Mouse (Mus musculus): ENCODE measurements at regions not wholly inside any gene's neighbourhood (a gene's known extent, or its start where the extent isn't known, plus 50 kb on each side); places are given as distances from the start of the nearest gene placed in this dataset.

DNA sequence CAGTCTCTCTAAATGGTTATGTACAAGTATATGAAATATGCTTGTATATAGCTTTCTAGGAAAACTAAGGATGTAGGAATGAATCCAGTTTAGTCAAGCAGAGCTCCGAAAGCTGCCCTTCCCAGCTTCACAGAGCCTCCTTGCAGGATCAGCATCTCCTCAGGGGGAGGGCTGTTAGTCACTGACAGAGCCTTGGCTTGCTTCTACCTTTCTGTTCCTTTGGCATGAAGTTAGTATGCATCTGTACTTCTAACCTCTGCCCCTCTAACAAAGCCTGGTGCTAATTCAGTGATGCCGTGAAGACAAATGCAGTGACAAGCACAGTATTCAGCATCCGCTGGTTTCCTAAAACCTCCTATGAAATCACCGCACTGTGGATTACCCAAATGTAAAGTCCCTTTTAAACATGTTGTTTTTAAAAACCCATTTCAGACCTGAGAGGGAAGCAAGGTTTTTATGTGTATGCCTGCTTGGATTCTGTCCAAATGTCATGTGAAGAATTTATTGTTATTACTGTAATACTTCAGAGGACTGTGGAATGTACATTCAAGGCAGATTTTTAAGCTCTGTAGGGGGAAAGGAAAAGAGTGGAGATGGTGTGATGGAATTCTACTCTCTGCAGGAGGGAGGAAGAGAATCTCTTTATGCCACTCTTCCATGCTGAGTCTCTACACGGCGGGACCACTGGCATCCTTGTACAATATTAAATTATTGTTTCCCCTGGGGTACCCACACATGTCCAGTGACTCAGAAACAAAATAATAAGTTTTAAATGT is 86.1 kb upstream of the Dkk2 start:
- no peaks in the 10 kb centered on the region for H3K4me1 ChIP-seq
- no peak overlapping the region for H3K4me3 ChIP-seq
- H3K27me3 ChIP-seq (replicated peaks): no peaks in the 10 kb centered on the region
- no peak overlapping the region for H3K27ac ChIP-seq
- H3K4me2 ChIP-seq: no peak overlapping the region
- no peak overlapping the region for H3K9ac ChIP-seq
- 77% methylated on average over 6 of the region's 6 CpGs for WGBS (ENCODE audit: insufficient replicate concordance)
- no peak for ATAC-seq
- H3K9me3 ChIP-seq (replicated peaks): no peaks in the 10 kb centered on the region
- no peaks in the 10 kb centered on the region for H3K36me3 ChIP-seq

DNA sequence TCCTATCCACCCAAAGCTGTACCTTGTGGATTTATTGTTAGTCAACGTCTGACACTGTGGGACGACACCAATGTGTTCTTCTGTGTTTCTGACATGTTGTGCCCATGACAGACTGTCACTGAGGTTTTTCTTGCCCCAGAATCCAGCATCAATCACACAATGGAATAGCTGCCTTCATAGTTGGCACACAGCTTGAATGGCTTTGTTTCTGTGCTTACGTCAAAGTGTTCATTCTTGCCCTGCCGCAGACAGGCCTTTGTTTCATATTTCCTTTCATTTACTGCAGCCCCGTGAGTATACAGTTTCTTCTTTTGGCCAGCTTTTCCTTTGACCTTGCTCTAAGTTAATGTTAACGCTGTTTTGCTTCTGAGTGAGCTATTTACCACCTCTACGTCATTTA is 78.9 kb upstream of the Dkk2 start:
- no peaks in the 10 kb centered on the region for H3K4me1 ChIP-seq
- no peak overlapping the region for H3K9ac ChIP-seq
- H3K27ac ChIP-seq: no peak overlapping the region
- ATAC-seq: no peak
- H3K4me3 ChIP-seq: no peak overlapping the region
- H3K4me2 ChIP-seq: no peak overlapping the region
- no peaks in the 10 kb centered on the region for H3K27me3 ChIP-seq (replicated peaks)
- H3K36me3 ChIP-seq: no peaks in the 10 kb centered on the region
- H3K9me3 ChIP-seq (replicated peaks): no peaks in the 10 kb centered on the region
- WGBS (ENCODE audit: insufficient replicate concordance): 69% methylated on average over 7 of the region's 7 CpGs

DNA sequence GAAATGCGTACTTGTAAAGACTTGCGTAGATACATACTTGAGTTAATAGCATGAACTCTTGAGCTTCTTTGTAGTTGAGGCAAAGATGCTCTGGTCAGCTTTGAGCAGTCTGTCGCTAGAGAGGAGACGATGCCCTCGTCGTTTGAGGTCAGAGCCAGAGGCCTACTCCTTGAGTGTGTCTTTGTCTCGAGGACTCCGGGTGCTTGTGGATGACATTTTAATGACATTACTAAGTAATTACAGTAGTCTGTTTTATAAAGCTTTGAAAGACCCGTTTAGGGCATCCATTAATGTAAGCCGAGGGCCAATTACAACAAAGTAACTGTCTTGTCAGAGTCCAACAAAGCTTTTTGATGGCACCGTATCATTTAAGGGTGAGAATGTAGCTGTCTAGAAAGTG is 78.2 kb upstream of the Dkk2 start:
- H3K27me3 ChIP-seq (replicated peaks): no peaks in the 10 kb centered on the region
- H3K4me3 ChIP-seq: no peak overlapping the region
- no peaks in the 10 kb centered on the region for H3K4me1 ChIP-seq
- H3K9ac ChIP-seq: no peak overlapping the region
- H3K4me2 ChIP-seq: no peak overlapping the region
- 72% methylated on average over 11 of the region's 11 CpGs for WGBS (ENCODE audit: insufficient replicate concordance)
- ATAC-seq: no peak
- H3K36me3 ChIP-seq: no peaks in the 10 kb centered on the region
- no peak overlapping the region for H3K27ac ChIP-seq
- no peaks in the 10 kb centered on the region for H3K9me3 ChIP-seq (replicated peaks)

DNA sequence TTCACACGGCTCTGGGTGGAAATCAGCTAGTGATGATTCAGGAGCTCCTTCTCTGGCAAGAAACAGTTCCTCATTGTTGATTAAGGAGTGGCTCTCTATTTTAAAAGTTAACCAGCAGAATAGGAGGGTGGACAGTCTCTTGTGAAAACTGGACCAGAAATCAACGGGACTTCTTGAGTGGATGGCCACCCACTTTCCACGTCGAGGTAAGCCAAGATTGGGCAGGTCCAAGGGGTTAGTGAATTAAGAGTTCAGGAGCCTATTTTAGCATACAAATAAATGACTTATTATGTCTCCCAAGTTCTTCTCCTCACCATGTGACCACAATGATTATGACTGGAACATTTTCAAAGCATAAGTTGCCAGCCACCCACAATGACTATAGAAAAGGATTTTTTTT is 77.7 kb upstream of the Dkk2 start:
- Histone ChIP-seq H3K9me3 (replicated peaks) (no peaks in the 10 kb centered on the region), H3K27me3 (replicated peaks) (no peaks in the 10 kb centered on the region), H3K4me2 (no peak overlapping the region), H3K27ac (no peak overlapping the region), H3K4me1 (no peaks in the 10 kb centered on the region), H3K36me3 (no peaks in the 10 kb centered on the region), H3K9ac (no peak overlapping the region), H3K4me3 (no peak overlapping the region)
- WGBS (ENCODE audit: insufficient replicate concordance): 74% methylated on average over 4 of the region's 4 CpGs
- no peak for ATAC-seq

DNA sequence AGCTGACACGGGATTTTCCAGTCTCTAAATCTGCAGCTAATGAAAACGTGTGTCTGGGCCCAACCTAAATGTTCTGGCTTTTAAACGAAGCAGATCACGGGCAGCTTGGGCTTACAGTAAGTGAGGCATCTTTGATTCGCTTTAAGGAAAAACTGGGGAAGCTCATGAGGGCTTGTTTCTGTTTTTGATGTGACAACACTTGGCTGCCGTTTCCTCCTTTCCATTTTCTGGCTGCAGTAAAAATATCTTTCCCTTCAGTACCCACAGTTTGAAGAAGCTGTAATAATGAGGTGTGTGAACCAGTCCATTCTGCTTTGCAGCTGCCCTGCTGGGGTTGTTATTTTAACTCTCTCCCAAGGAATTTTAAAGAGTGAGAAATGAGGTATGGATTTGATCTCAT is 69.9 kb upstream of the Dkk2 start:
- Histone ChIP-seq H3K4me3 (no peak overlapping the region), H3K9ac (no peak overlapping the region), H3K4me2 (no peak overlapping the region), H3K9me3 (replicated peaks) (no peaks in the 10 kb centered on the region), H3K36me3 (no peaks in the 10 kb centered on the region), H3K4me1 (no peaks in the 10 kb centered on the region), H3K27ac (no peak overlapping the region), H3K27me3 (replicated peaks) (no peaks in the 10 kb centered on the region)
- ATAC-seq: no peak
- WGBS (ENCODE audit: insufficient replicate concordance): 47% methylated on average over 6 of the region's 6 CpGs

DNA sequence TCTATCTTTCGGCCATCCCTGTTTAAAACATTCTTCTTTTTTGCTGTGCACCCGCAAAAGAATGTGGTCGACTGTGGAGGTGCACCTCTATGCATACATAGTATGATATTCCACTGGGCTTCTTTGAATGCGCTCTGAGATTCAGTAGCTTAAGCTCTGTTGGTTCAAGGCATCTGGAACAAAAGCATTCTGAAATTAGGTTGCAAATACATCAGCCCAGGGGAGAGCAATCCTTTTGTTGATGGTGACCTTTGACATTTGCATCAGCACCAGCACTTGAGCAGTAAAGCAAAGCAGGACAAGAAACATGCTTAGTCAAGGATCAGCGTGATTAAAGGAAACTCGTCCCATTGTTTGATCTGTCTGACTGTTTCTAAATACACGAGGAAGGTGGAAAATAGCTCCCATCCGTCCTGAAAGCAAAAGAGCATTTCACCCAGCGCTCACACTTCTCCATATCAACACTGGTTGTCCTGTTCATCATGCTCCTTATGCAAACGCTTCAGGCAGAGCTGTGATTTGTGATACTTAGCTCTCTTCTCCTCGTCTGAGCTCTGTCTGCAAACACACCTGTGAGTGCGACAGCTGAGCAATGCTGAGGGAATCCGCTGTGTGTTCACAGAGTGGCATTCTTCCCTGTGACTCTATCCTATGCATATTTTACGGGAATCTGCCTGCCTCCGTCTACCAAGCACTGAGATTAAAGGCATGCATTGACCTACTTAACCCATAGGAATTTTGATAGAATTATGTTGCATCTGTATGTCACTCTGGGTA is 67.4 kb upstream of the Dkk2 start:
- Histone ChIP-seq H3K27me3 (replicated peaks) (no peaks in the 10 kb centered on the region), H3K36me3 (no peaks in the 10 kb centered on the region), H3K9ac (no peak overlapping the region), H3K4me3 (no peak overlapping the region), H3K4me1 (no peaks in the 10 kb centered on the region), H3K27ac (no peak overlapping the region), H3K4me2 (no peak overlapping the region), H3K9me3 (replicated peaks) (no peaks in the 10 kb centered on the region)
- no peak for ATAC-seq
- WGBS (ENCODE audit: insufficient replicate concordance): 49% methylated on average over 15 of the region's 15 CpGs

DNA sequence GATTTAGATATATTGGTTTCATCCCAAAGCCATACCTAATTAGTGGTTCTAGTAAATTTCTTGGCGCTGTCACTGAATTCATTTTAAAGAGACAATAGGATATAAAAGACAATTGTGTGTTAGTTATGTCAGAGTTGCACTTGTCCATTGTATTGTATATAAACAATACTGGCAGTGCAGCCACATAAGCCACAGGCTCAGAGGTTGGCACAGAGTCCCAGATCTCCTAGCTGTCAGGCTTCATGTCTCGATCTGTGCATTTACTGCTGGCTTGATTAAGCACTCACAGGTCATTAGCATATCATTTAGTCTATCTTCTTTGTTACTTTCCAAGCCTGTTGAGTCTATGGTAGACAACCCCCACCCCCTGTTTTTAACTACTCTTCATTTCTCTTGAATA is 66.6 kb upstream of the Dkk2 start:
- ATAC-seq: no peak
- WGBS (ENCODE audit: insufficient replicate concordance): 62% methylated on average over 2 of the region's 2 CpGs

DNA sequence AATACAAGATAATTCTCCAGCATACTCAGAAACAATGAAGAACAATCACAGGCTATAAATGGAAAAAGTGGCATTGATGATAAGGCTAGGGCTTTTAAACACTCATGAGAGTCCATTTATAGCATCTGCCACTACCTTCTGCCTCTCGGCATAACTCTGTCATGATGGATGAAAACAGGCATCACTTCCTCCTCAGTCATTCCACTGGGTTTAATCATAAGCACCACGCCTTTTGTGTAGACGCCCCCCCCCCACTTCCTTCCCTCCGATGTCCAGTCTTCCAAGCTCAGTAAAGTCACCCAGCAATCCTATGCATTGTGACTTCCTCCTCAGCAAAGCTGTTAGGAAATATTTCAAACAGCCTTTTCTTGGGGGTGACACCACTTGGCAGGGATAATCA is 63.1 kb upstream of the Dkk2 start:
- 35% methylated on average over 4 of the region's 4 CpGs for WGBS (ENCODE audit: insufficient replicate concordance)
- Histone ChIP-seq H3K27me3 (replicated peaks) (no peaks in the 10 kb centered on the region), H3K4me3 (no peak overlapping the region), H3K9ac (no peak overlapping the region), H3K4me1 (no peaks in the 10 kb centered on the region), H3K4me2 (no peak overlapping the region), H3K9me3 (replicated peaks) (no peaks in the 10 kb centered on the region), H3K36me3 (no peaks in the 10 kb centered on the region), H3K27ac (no peak overlapping the region)
- no peak for ATAC-seq

More for the DNA sequence above, 66.6 kb upstream of the Dkk2 start:
- Histone ChIP-seq H3K27me3 (replicated peaks) (no peaks in the 10 kb centered on the region), H3K4me1 (no peaks in the 10 kb centered on the region), H3K9me3 (replicated peaks) (no peaks in the 10 kb centered on the region), H3K4me3 (no peak overlapping the region), H3K36me3 (no peaks in the 10 kb centered on the region), H3K4me2 (no peak overlapping the region), H3K9ac (no peak overlapping the region), H3K27ac (no peak overlapping the region)

DNA sequence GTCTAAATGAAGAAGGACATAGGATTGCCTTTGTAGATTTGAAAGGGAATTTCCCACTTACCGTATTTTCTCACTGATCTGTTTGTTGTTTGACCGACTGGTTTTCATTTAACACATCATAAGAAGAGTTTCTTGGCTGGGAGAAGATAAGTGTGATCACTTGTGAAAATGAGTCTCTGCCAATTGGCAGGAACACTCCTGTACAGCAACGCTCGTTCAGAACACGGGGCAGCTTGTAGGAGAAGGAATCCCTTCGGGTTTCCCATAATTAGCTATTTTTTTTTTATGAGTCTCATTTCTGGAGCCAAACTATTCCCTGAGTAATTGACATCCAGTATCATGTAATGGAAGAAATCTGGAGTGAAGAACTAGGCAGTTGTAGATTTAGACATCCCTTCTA is 61.8 kb upstream of the Dkk2 start:
- Histone ChIP-seq H3K27ac (no peak overlapping the region), H3K9me3 (replicated peaks) (0 out of 2 replicates have a peak, but pooled peaks cover 5% of the 10 kb centered on the region), H3K4me3 (no peak overlapping the region), H3K36me3 (no peaks in the 10 kb centered on the region), H3K9ac (no peak overlapping the region), H3K27me3 (replicated peaks) (no peaks in the 10 kb centered on the region), H3K4me1 (no peaks in the 10 kb centered on the region), H3K4me2 (no peak overlapping the region)
- 77% methylated on average over 6 of the region's 6 CpGs for WGBS (ENCODE audit: insufficient replicate concordance)
- ATAC-seq: no peak

DNA sequence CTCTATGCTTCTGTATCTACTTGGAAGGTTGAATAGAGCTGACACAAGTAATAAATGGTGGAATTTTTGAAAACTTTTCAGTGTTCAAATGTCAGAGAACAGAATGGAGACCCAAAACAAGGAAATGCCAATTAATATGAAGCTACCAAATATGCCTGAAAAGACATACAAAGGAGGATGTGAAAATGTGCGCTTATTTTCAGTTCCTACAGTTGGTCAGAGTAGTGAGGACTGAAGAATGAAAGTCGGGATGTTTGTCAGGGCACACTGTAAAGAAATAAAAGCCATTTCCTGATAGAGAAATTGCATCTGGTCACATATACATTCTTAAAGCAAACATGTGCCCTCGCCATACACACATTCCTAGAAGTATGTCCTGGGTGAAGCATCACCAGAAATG is 56.0 kb upstream of the Dkk2 start:
- no peaks in the 10 kb centered on the region for H3K4me1 ChIP-seq
- no peak overlapping the region for H3K4me2 ChIP-seq
- no peak overlapping the region for H3K27ac ChIP-seq
- ATAC-seq: no peak
- H3K9ac ChIP-seq: no peak overlapping the region
- H3K36me3 ChIP-seq: no peaks in the 10 kb centered on the region
- H3K27me3 ChIP-seq (replicated peaks): no peaks in the 10 kb centered on the region
- 69% methylated on average over 3 of the region's 3 CpGs for WGBS (ENCODE audit: insufficient replicate concordance)
- 0 out of 2 replicates have a peak, but pooled peaks cover 5% of the 10 kb centered on the region for H3K9me3 ChIP-seq (replicated peaks)
- H3K4me3 ChIP-seq: no peak overlapping the region

DNA sequence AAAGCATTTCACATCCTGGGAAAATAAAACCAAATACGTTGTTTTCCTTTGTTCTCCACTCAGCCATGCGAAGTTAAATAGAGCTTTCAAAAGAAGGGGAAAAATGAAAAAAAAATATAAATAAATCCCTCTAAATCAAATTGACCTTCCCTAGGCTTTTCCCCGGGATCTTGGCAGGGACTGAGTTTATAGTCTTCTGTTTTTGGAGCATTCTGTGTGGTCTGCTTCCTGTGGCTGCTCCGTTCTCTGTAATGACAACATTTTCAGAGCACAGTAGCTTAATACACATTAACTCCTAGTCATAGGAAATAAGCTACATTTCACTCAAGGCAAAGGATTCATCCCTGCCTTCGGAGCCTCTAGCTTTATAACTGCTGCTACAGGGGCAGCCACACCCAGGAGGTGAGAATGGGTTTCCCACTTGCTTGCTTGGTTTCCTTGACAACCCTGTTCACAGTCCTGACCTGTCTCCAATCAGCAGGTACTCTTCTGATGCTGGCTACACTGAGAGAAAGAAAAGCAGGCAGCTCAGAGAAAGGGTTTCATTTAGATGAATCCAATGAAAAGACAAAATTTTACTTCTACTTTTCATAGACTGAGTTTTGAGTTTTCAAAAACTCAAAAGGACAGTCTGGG is 51.9 kb upstream of the Dkk2 start:
- Histone ChIP-seq H3K9me3 (replicated peaks) (no peaks in the 10 kb centered on the region), H3K27me3 (replicated peaks) (no peaks in the 10 kb centered on the region), H3K4me2 (no peak overlapping the region), H3K4me1 (no peaks in the 10 kb centered on the region), H3K36me3 (no peaks in the 10 kb centered on the region), H3K4me3 (no peak overlapping the region), H3K9ac (no peak overlapping the region), H3K27ac (no peak overlapping the region)
- WGBS (ENCODE audit: insufficient replicate concordance): 54% methylated on average over 5 of the region's 5 CpGs
- ATAC-seq: no peak

DNA sequence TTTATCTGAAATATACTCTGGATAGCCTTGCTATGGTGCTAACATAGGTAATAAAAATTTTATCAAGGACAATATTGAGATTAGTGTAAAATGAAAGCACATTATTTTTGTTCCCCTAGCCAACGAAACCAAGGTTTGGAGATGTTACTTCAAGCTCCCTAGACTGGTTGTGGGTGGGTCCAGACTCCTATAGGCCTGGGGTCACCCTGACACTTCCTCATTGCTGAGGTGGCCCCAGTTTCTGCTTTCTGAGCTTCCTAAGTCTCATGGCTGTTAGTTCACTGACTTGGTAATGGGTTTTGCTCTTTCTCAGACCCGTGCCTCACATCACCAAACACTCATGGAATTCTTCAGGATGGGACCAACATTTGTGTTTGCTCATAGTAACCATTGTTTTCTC is 49.9 kb upstream of the Dkk2 start:
- Histone ChIP-seq H3K27ac (no peak overlapping the region), H3K4me3 (no peak overlapping the region), H3K27me3 (replicated peaks) (no peaks in the 10 kb centered on the region), H3K36me3 (no peaks in the 10 kb centered on the region), H3K4me2 (no peak overlapping the region), H3K9me3 (replicated peaks) (no peaks in the 10 kb centered on the region), H3K4me1 (no peaks in the 10 kb centered on the region), H3K9ac (no peak overlapping the region)
- ATAC-seq: no peak
- WGBS (ENCODE audit: insufficient replicate concordance): 37% methylated on average over 2 of the region's 2 CpGs
